Mouse (Mus musculus) midbrain, embryonic 10.5 days (tissue): ENCODE measurements around the gene Entpd1. TPM values are rescaled to one million over a fixed set of nuclear protein-coding genes. Genes with fewer than 3 reads are reported as not detected.

Experiments used
- DNase-seq: peaks from one replicate; pipeline ENCODE4 v3.0.0-alpha.2; 2017; ENCODE audit warnings: low spot score
- H3K27ac ChIP-seq: fragments of 300-500 bp; sonication (generic); replicated peaks from 2 replicates; pipeline ENCODE4 v1.5.1; 2016; ENCODE audit warnings: mild to moderate bottlenecking
- H3K27me3 ChIP-seq: fragments of 300-500 bp; sonication (generic); 2 replicates; pipeline ENCODE4 v1.6.1; 2016; ENCODE audit warnings: low read depth, mild to moderate bottlenecking; ENCODE audit not compliant: poor library complexity, severe bottlenecking
- H3K36me3 ChIP-seq: fragments of 300-500 bp; sonication (generic); 2 replicates; pipeline ENCODE4 v1.6.1; 2016; ENCODE audit warnings: mild to moderate bottlenecking, moderate library complexity
- H3K4me1 ChIP-seq: fragments of 300-500 bp; sonication (generic); 2 replicates; pipeline ENCODE4 v1.6.1; 2016
- H3K4me3 ChIP-seq: fragments of 300-500 bp; sonication (generic); 2 replicates; pipeline ENCODE4 v1.5.1; 2016; ENCODE audit warnings: mild to moderate bottlenecking, moderate library complexity
- H3K9me3 ChIP-seq: fragments of 300-500 bp; sonication (generic); replicated peaks from 2 replicates; pipeline ENCODE4 v1.6.1; 2016; ENCODE audit warnings: mild to moderate bottlenecking
- WGBS: fragments of 180-500 bp; shearing (Covaris S2); methylation state at CpG from one replicate; pipeline ENCODE4 v1.1.7; 2016; 5-methylcytosine and 5-hydroxymethylcytosine counted together
- polyA plus RNA-seq: library from polyadenylated mRNA; unstranded; fragments of >200 nt; fragmentation: Nextera tagmentation; extraction: Ambion mirVana; gene quantifications from 2 replicates; pipeline ENCODE4 v1.2.1, GENCODE M21; 2016

Gene Entpd1
- polyA plus RNA-seq, 1 experiment from 2014 or later: 4.0 TPM

DNA sequence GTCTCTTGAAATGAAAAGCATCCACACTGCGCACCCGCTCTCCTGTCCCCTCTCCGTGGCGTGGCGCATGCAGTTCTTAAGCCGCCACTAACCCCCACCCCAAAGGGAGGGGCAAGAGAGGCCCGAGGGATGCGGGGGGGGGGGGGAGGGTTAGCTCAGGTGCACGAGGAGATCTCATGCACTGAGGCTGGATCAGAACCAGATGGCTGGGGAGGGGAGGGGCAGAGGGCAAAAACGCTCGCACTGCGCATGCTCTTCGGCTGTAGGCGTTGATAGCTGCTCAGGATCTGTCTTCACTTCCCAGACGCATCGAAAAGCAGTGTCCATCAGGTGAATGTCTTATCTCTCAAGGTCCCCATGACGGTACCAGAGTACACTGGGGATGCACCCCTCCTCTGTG lies 136.4 kb downstream of the Entpd1 start, which contains the start of gene Cc2d2b:
Cc2d2b (plus strand) TSS at position 195 of the 400 bp plus-strand sequence.
- Histone ChIP-seq H3K36me3 (no peaks in the 10 kb centered on the region), H3K9me3 (no peaks in the 10 kb centered on the region), H3K4me3 (no peak within 1 kb of the TSS), H3K27ac (no peak within 1 kb of the TSS), H3K4me1 (no peaks in the 10 kb centered on the region), H3K27me3 (no peaks in the 10 kb centered on the region)
- DNase-seq: no peak
- WGBS: 71% methylated on average over 14 of the region's 17 CpGs

DNA sequence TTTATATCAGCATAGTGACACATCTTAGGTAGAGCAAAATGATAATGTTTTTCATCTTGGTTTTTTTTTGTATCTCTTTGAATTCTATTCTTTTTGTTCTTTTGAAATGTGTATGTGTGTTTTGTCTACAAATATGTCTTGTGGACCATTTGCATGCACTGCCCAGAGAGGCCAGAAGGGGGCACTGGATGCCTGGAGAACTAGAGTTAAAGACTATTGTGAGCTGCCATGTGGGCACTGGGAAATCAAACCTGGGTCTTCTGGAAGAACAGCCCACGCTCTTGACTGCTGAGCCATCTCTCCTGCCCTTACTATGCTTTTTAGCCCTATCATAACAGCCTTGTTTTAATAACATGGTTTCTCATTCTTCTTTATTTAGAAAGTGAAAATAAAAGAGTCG lies 142.1 kb downstream of the Entpd1 start:
- peaks cover 4% of the 10 kb centered on the region; the same call in 1 of the 2 replicates for H3K4me1 ChIP-seq
- H3K27me3 ChIP-seq: no peaks in the 10 kb centered on the region
- H3K36me3 ChIP-seq: no peaks in the 10 kb centered on the region
- no peak overlapping the region for H3K4me3 ChIP-seq
- 72% methylated on average over 2 of the region's 2 CpGs for WGBS
- H3K9me3 ChIP-seq: no peaks in the 10 kb centered on the region
- peak; percentile 45 for DNase-seq
- no peak overlapping the region for H3K27ac ChIP-seq

DNA sequence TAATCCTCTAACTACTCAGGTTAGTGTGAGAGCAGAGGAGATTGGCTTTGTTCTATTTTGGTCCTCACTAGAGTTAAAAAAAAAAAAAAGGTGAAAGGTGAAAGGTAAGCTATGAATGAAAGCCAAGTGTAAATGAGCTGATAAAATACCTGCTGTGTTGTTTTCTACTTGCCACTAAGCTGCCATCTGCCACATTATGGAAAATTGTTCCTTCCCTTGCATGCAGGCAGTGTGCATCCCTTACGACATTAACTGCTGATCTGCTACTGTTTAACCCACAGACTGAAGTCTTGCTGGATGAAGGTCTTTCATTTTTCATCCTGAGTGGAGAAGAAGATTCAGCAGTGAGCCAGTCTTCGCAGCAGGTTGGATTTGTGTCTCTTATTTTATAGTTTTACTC lies 147.9 kb downstream of the Entpd1 start:
- DNase-seq: no peak
- no peaks in the 10 kb centered on the region for H3K36me3 ChIP-seq
- peaks cover 7% of the 10 kb centered on the region for H3K4me1 ChIP-seq
- no peak overlapping the region for H3K27ac ChIP-seq
- H3K9me3 ChIP-seq: no peaks in the 10 kb centered on the region
- H3K27me3 ChIP-seq: peaks cover 11% of the 10 kb centered on the region
- 79% methylated on average over 2 of the region's 2 CpGs for WGBS
- H3K4me3 ChIP-seq: no peak overlapping the region

DNA sequence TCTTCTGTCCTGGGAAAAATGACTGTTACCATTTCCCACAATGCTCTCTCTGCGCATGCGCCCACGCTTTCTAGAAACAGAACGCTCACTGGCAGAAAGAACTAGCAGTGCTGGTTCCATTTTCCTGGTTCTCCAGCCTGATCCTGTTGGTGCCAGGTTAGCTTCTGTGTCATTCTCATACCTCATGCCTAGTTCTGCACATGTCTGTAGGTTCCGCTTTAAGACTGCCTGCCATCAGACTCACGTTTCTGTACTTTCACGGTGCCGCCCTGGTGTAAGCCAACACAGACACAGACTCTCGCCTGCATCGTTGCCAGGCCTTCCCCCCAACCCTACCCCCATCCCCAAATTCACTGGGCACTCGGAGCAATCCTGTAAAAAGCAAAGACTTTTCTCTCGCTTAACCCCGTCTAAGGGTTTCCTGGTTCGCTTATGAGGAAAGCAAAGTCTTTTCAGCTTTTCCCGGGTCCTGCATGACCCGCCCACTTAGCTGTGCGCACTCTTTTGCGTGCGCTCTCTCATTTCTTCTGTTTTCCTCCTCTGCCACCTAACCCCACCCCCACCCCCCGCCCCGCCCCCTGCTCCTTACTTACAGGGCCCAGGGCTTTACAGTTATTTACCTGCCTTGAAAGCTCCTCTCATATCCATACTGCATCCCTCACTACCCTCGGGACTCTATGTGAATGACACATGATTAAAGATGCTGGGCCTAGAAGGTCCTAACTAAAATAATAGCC lies 150.0 kb downstream of the Entpd1 start:
- H3K36me3 ChIP-seq: no peaks in the 10 kb centered on the region
- no peak overlapping the region for H3K27ac ChIP-seq
- peak overlapping the region; percentile 33 for H3K4me3 ChIP-seq
- H3K4me1 ChIP-seq: peaks cover 7% of the 10 kb centered on the region
- H3K9me3 ChIP-seq: no peaks in the 10 kb centered on the region
- peaks cover 11% of the 10 kb centered on the region for H3K27me3 ChIP-seq
- no peak for DNase-seq
- WGBS: 40% methylated on average over 22 of the region's 22 CpGs

DNA sequence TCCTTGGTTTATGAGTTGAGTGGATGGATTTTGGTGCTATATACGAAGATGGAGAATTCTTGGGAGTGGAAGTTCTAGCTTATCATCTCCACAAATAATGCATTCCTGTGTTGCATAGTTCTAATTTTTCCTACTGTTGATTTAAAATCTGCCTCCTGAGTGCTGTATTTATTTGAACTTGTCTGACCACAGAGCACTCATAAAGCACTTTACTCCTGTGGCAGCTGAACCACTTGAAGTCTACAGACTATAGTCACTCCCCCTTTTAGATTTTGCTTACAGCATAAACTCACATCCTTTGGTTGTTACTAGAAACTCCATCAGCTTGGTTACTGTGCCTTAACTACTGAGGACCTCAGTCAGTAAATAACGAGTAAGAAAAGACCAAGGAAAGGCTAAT lies 155.0 kb downstream of the Entpd1 start:
- Histone ChIP-seq H3K9me3 (no peaks in the 10 kb centered on the region), H3K4me3 (no peak overlapping the region), H3K27ac (no peak overlapping the region), H3K4me1 (peaks cover 8% of the 10 kb centered on the region), H3K27me3 (no peaks in the 10 kb centered on the region), H3K36me3 (no peaks in the 10 kb centered on the region)
- DNase-seq: no peak
- 90% methylated on average over 2 of the region's 2 CpGs for WGBS

DNA sequence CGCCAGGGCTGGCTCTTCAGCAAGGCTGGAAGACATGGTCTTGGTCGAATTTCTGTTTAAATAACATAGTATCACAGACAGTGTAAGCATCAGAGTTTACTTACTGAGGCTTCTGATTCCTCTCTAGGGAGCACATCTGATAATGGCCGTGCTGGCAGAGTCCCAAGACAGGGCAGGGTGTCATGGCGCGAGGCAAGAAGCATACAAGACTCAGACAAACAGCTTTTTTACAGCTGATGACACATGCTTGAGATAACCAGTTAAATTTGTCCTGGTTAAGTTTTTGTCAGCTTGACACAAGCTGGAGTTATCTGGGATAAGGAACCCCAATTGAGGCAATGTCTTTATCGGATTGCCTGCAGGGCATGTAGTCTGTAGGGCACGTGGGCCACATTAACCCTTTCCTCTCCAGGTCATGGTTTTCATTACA lies 157.2 kb downstream of the Entpd1 start:
- Histone ChIP-seq H3K27me3 (no peaks in the 10 kb centered on the region), H3K9me3 (no peaks in the 10 kb centered on the region), H3K4me1 (0 out of 2 replicates have a peak, but pooled peaks cover 4% of the 10 kb centered on the region), H3K4me3 (no peak overlapping the region), H3K27ac (no peak overlapping the region), H3K36me3 (no peaks in the 10 kb centered on the region)
- WGBS: 65% methylated on average over 7 of the region's 7 CpGs
- no peak for DNase-seq

DNA sequence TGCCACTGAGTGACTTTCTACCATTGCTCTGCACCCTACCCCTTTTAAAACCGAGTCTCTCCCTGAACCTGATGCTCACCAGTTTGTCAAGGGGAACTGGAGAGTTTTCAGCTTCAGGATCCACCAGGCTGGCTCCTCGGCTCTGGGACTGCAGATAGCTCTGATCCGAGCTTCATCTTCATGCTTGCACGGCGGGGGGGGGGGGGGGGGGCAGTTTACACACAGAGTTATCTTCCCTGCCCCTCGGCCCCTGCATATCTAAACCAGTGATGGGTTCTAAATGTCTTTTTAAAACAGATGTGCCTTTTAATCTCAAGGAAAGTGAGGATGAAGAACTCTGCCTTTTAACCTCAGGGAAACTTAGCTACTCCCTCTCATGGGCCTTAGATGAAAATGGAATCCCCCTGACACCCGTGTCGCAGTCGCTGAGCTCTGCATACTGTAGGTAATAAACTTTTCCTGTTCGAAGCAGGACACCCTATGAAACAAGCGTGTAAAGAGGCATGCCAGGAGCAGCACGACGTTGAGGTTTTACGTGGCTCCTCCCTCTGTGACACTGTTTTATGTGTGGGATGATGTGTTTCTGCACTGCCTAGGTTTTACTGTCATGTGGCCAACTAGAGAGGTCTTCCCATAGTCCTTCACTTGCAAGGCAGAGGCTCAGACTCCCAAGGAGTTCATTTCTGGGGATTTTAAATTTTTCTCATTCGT lies 176.0 kb downstream of the Entpd1 start:
- Histone ChIP-seq H3K36me3 (no peaks in the 10 kb centered on the region), H3K9me3 (no peaks in the 10 kb centered on the region), H3K4me3 (no peak overlapping the region), H3K27me3 (no peaks in the 10 kb centered on the region), H3K27ac (no peak overlapping the region), H3K4me1 (no peaks in the 10 kb centered on the region)
- WGBS: 75% methylated on average over 15 of the region's 15 CpGs
- DNase-seq: no peak

DNA sequence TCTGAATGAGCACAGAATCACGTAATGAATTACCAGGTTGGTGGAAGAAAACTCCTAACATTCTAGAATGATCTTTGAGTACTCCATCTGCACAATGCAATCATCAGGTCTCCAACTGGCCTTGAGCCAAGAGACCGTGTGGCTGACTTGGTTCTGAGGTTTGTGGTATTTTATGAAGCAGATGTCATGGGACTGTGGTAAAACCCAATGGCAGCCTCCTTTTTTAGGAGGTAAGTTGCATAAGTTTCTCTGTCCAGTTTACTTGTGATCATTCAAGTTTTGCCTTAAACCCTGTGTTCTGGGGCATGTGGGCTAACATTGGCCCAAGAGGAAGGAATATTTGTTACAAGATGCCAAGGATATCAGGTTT lies 176.5 kb downstream of the Entpd1 start:
- no peak for DNase-seq
- 86% methylated on average over 2 of the region's 2 CpGs for whole genome bisulfite sequencing
- no peaks in the 10 kb centered on the region for H3K4me1 ChIP-seq
- H3K4me3 ChIP-seq: no peak overlapping the region
- no peaks in the 10 kb centered on the region for H3K27me3 ChIP-seq
- no peak overlapping the region for H3K27ac ChIP-seq
- H3K36me3 ChIP-seq: no peaks in the 10 kb centered on the region
- no peaks in the 10 kb centered on the region for H3K9me3 ChIP-seq

Other genes with a start within 250 kb of the Entpd1 start
- 47.9 and 62.2 TPM in 2 replicates for gene Sorbs1, start 98.6 kb upstream of the Entpd1 start, polyA plus RNA-seq
- 98.0 and 105 TPM in 2 replicates for gene Aldh18a1, start 23.9 kb upstream of the Entpd1 start, polyA plus RNA-seq
- 11.9 and 12.4 TPM in 2 replicates for gene Tctn3, start 133 bp upstream of the Entpd1 start, polyA plus RNA-seq
- gene Cc2d2b, start 136.4 kb downstream of the Entpd1 start, polyA plus RNA-seq: 0.06 and 0.22 TPM in 2 replicates
- gene Ccnj, start 218.9 kb downstream of the Entpd1 start, polyA plus RNA-seq: 38.6 and 39.9 TPM in 2 replicates